Mouse (Mus musculus) liver, postnatal 0 days (tissue): ENCODE measurements around the gene A2ml1. TPM values are rescaled to one million over a fixed set of nuclear protein-coding genes. Genes with fewer than 3 reads are reported as not detected.

Experiments used
- ATAC-seq: fragments of 200-750 bp; cut with Nextera tagmentation; 2 replicates; pipeline ENCODE4 v1.8.0; 2017; ENCODE audit warnings: mild to moderate bottlenecking, moderate library complexity
- DNase-seq: peaks from one replicate; pipeline ENCODE4 v3.0.0-alpha.2; 2016
- H3K27ac ChIP-seq: fragments of 300-500 bp; sonication (generic); 2 replicates; pipeline ENCODE4 v1.5.1; 2014; ENCODE audit warnings: antibody characterized with exemption, moderate library complexity, mild to moderate bottlenecking, low read depth
- H3K27me3 ChIP-seq: fragments of 300-500 bp; sonication (generic); 2 replicates; pipeline ENCODE4 v1.6.1; 2014; ENCODE audit warnings: low read length, control low read depth, mixed read lengths; ENCODE audit not compliant: insufficient read depth
- H3K36me3 ChIP-seq: fragments of 300-500 bp; sonication (generic); replicated peaks from 2 replicates; pipeline ENCODE4 v1.6.1; 2014; ENCODE audit warnings: mild to moderate bottlenecking, control low read depth, low read length, moderate library complexity, mixed read lengths; ENCODE audit not compliant: insufficient read depth
- H3K4me1 ChIP-seq: fragments of 300-500 bp; sonication (generic); 2 replicates; pipeline ENCODE4 v1.6.1; 2014; ENCODE audit warnings: antibody characterized with exemption, mild to moderate bottlenecking, control low read depth; ENCODE audit not compliant: insufficient read depth
- H3K4me2 ChIP-seq: fragments of 300-500 bp; sonication (generic); 2 replicates; pipeline ENCODE4 v1.6.1; 2014; ENCODE audit warnings: low read depth, mild to moderate bottlenecking, low read length, moderate library complexity, mixed read lengths
- H3K4me3 ChIP-seq: fragments of 300-500 bp; sonication (generic); 2 replicates; pipeline ENCODE4 v1.5.1; 2014; ENCODE audit warnings: low read depth, low read length
- H3K9ac ChIP-seq: fragments of 300-500 bp; sonication (generic); replicated peaks from 2 replicates; pipeline ENCODE4 v1.6.1; 2014; ENCODE audit warnings: mild to moderate bottlenecking, moderate library complexity
- H3K9me3 ChIP-seq: fragments of 300-500 bp; sonication (generic); 2 replicates; pipeline ENCODE4 v1.6.1; 2016; ENCODE audit warnings: mild to moderate bottlenecking, control low read depth, low read length, mixed read lengths
- CTCF ChIP-seq: sonication (generic); IDR thresholded peaks from 2 replicates; pipeline ENCODE4 v1.5.1; 2016; ENCODE audit warnings: antibody characterized with exemption, low read depth
- EP300 ChIP-seq: IDR thresholded peaks from 2 replicates; pipeline ENCODE4 v1.6.1; 2016; ENCODE audit warnings: antibody characterized with exemption, low read depth, mild to moderate bottlenecking
- WGBS: fragments of 180-500 bp; shearing (Covaris S2); extraction: QIAGEN DNeasy Blood & Tissue Kit; methylation state at CpG from one replicate; pipeline ENCODE4 v1.1.7; 2014; ENCODE audit not compliant: insufficient replicate concordance; 5-methylcytosine and 5-hydroxymethylcytosine counted together
- polyA plus RNA-seq: library from polyadenylated mRNA; unstranded; fragments of >200 nt; fragmentation: Nextera tagmentation; extraction: Ambion mirVana; gene quantifications from 2 replicates; pipeline ENCODE4 v1.2.1, GENCODE M21; 2015

The A2ml1 gene
- polyA plus RNA-seq, 1 experiment from 2014 or later, result 29.7 TPM

- 79% methylated on average over 9 of the region's 9 CpGs for WGBS
- Histone ChIP-seq H3K27ac (no peak overlapping the region), H3K9ac (no peak overlapping the region), H3K9me3 (no peaks in the 10 kb centered on the region), H3K27me3 (no peaks in the 10 kb centered on the region), H3K4me2 (no peak overlapping the region), H3K36me3 (no peaks in the 10 kb centered on the region), H3K4me3 (no peak overlapping the region), H3K4me1 (no peaks in the 10 kb centered on the region)
- DNase-seq, result no peak
- TF ChIP-seq CTCF (no peak), EP300 (no peak)
- no peak for ATAC-seq
Measured at GRCm38 (mm10) chr6:128577301-128577700, 4.1 kb downstream of the A2ml1 start.

GRCm38 (mm10) chr6:128566589-128566988 lies 14.8 kb downstream of the A2ml1 start:
- Histone ChIP-seq H3K4me3 (no peak overlapping the region), H3K36me3 (no peaks in the 10 kb centered on the region), H3K9me3 (no peaks in the 10 kb centered on the region), H3K9ac (no peak overlapping the region), H3K27me3 (no peaks in the 10 kb centered on the region), H3K4me1 (no peaks in the 10 kb centered on the region), H3K27ac (no peak overlapping the region), H3K4me2 (no peak overlapping the region)
- DNase-seq, result no peak
- 83% methylated on average over 11 of the region's 11 CpGs for WGBS
- TF ChIP-seq EP300, result no peak
- TF ChIP-seq CTCF, result no peak
- no peak for ATAC-seq

- no peaks in the 10 kb centered on the region for H3K27me3 ChIP-seq
- 43% methylated on average over 7 of the region's 7 CpGs for WGBS
- no peak overlapping the region for H3K27ac ChIP-seq
- DNase-seq, result no peak
- no peak overlapping the region for H3K4me3 ChIP-seq
- H3K4me2 ChIP-seq, result no peak overlapping the region
- H3K4me1 ChIP-seq, result no peaks in the 10 kb centered on the region; the same call in 1 of the 2 replicates
- TF ChIP-seq EP300, result no peak
- no peak for TF ChIP-seq CTCF
- no peaks in the 10 kb centered on the region for H3K36me3 ChIP-seq
- H3K9me3 ChIP-seq, result no peaks in the 10 kb centered on the region
- ATAC-seq, result no peak
- no peak overlapping the region for H3K9ac ChIP-seq
Measured at GRCm38 (mm10) chr6:128554049-128554448, 27.4 kb downstream of the A2ml1 start.

GRCm38 (mm10) chr6:128549463-128550452 lies 31.6 kb downstream of the A2ml1 start:
- Histone ChIP-seq H3K4me2 (no peak overlapping the region), H3K9me3 (no peaks in the 10 kb centered on the region), H3K36me3 (no peaks in the 10 kb centered on the region), H3K4me3 (no peak overlapping the region), H3K27me3 (no peaks in the 10 kb centered on the region), H3K4me1 (peaks cover 3% of the 10 kb centered on the region; the same call in 1 of the 2 replicates), H3K27ac (no peak overlapping the region), H3K9ac (no peak overlapping the region)
- 59% methylated on average over 15 of the region's 15 CpGs for WGBS
- ATAC-seq, result peak; percentile 60; the same call in 1 of the 2 replicates
- no peak for DNase-seq
- TF ChIP-seq EP300, result no peak
- TF ChIP-seq CTCF, result no peak

GRCm38 (mm10) chr6:128548532-128548931 lies 32.9 kb downstream of the A2ml1 start:
- Histone ChIP-seq H3K4me2 (no peak overlapping the region), H3K9ac (no peak overlapping the region), H3K27ac (0 out of 2 replicates have a peak overlapping the region, but pooled peaks have one; percentile 29), H3K9me3 (no peaks in the 10 kb centered on the region), H3K27me3 (no peaks in the 10 kb centered on the region), H3K4me3 (no peak overlapping the region), H3K4me1 (peaks cover 3% of the 10 kb centered on the region; the same call in 1 of the 2 replicates), H3K36me3 (no peaks in the 10 kb centered on the region)
- ATAC-seq, result no peak
- TF ChIP-seq EP300, result no peak
- no peak for TF ChIP-seq CTCF
- WGBS, result 76% methylated on average over 10 of the region's 10 CpGs
- no peak for DNase-seq

GRCm38 (mm10) chr6:128545402-128545801 lies 36.0 kb downstream of the A2ml1 start:
- Histone ChIP-seq H3K9ac (no peak overlapping the region), H3K4me2 (no peak overlapping the region), H3K4me1 (peaks cover 3% of the 10 kb centered on the region; the same call in 1 of the 2 replicates), H3K36me3 (no peaks in the 10 kb centered on the region), H3K27ac (no peak overlapping the region), H3K4me3 (no peak overlapping the region), H3K27me3 (no peaks in the 10 kb centered on the region), H3K9me3 (no peaks in the 10 kb centered on the region)
- WGBS, result 63% methylated on average over 4 of the region's 4 CpGs
- DNase-seq, result no peak
- ATAC-seq, result no peak
- no peak for TF ChIP-seq EP300
- TF ChIP-seq CTCF, result no peak
